ENCODE assay signal across 19 mouse cellular contexts in the genomic region with DNA sequence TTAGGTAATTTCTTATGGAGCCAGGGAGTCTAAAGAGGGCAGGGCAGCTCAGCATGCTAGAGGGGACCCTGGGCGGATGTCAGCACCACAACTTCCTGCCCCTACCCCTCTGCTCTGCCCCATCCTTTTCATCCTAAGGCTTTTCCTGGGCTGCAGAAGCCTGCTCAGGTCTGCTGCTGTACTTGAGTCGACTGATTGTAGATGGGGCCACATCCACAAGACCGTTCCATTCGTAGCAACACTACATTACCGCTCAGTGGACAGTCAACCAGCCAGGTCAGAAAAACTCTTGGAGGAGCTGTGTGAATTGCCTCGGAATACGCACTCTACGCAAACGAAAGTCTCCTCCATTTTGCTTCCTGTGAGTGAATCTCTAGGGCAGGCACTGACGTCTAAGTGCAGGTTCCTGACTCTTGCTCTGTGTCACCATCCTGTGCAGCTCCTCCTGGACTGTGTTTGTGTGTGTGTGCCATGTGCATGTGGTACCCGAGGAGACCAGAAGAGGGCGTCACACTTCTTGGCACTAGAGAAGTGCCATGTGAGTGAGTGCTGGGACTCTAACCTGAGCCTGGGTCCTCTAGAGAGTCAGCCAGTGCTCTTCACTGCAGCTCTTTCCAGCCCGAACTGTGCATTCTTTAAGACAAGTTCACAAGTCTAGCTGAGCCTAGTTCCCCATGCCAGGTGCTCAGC. TPM values are rescaled to one million over a fixed set of nuclear protein-coding genes. Genes with fewer than 3 reads are reported as not detected.
A peak's percentile ranks its signal among the peaks of the same experiment; 100 is the strongest.
DNase-seq lines count a peak whose midpoint lies in the region; ATAC-seq and TF ChIP-seq lines count a peak whose summit lies in the region.
"Had no signal": no experiment of that assay in that cellular context is flagged by ENCODE, and none has a peak within 500 bp of the region (broad histone marks: within the 10 kb centered on the region; RNA-seq: fewer than 3 reads in every experiment).

No protein-coding gene starts in this region.

- peak; percentile 25; the same call in 1 of the 2 replicates for TF ChIP-seq CTCF in lung, embryonic 14.5 days (IDR thresholded peaks at IDR 0.05; ENCODE audit: low read depth)
- no peak for TF ChIP-seq CTCF in lung, adult 2 months (IDR thresholded peaks at IDR 0.05; ENCODE audit: insufficient read depth, low read length)

- no peaks in the 10 kb centered on the region for H3K9me3 ChIP-seq in lung, embryonic 14.5 days (ENCODE audit: low read depth, low read length)
- H3K9me3 ChIP-seq: forebrain, embryonic 15.5 days; heart, embryonic 15.5 days; hindbrain, embryonic 10.5 days; intestine, embryonic 15.5 days; limb, embryonic 12.5 days; lung, embryonic 15.5 days had no signal

- no peak for TF ChIP-seq POLR2A in lung, adult 2 months (IDR thresholded peaks at IDR 0.05; ENCODE audit: borderline replicate concordance, extremely low read depth, low read depth, low read length)

- 91% methylated on average over 13 of the region's 13 CpGs for WGBS in lung, embryonic 14.5 days
- WGBS in lung, adult 2 months = 94% methylated on average over 13 of the region's 13 CpGs

- H3K27me3 ChIP-seq in lung, embryonic 14.5 days (ENCODE audit: insufficient read depth, low read length) = no peaks in the 10 kb centered on the region
- H3K27me3 ChIP-seq: forebrain, embryonic 15.5 days; heart, embryonic 15.5 days; intestine, embryonic 15.5 days; limb, embryonic 12.5 days; lung, embryonic 15.5 days had no signal

- no peak overlapping the region for H3K9ac ChIP-seq in lung, embryonic 14.5 days
- H3K9ac ChIP-seq: forebrain, embryonic 15.5 days; heart, embryonic 15.5 days; intestine, embryonic 15.5 days; limb, embryonic 12.5 days; lung, embryonic 15.5 days had no signal

- DNase-seq in CD4-positive, CD25-positive, alpha-beta regulatory T cell, adult 2 months (ENCODE audit: low read depth, low spot score) = peak; percentile 44
- DNase-seq in lung, embryonic 14.5 days = no peak
- no peak for DNase-seq in lung, adult 2 months
- DNase-seq in ES-CJ7 (ENCODE audit: low read depth, low spot score) = peak; percentile 63
- no peak for DNase-seq in adrenal gland, adult (ENCODE audit: inconsistent age in 2 of 2, low spot score in 1 of 2)
- no peak for DNase-seq in heart, adult 8-10 months (ENCODE audit: low spot score)
- DNase-seq: adrenal gland, postnatal 10 days; cerebellum, adult 18-20 months; cerebellum, postnatal 36 days; heart, adult 18-20 months; kidney, postnatal 10 days had no signal

- no peak overlapping the region for H3K4me3 ChIP-seq in lung, embryonic 14.5 days (ENCODE audit: low read depth, low read length)
- H3K4me3 ChIP-seq in lung, adult 2 months (replicated peaks; ENCODE audit: extremely low read depth, low read depth, low read length) = no peak overlapping the region
- H3K4me3 ChIP-seq: forebrain, embryonic 15.5 days; heart, embryonic 15.5 days; hindbrain, embryonic 10.5 days; intestine, embryonic 15.5 days; limb, embryonic 12.5 days; lung, embryonic 15.5 days had no signal

- H3K36me3 ChIP-seq in lung, embryonic 14.5 days (ENCODE audit: insufficient read depth) = no peaks in the 10 kb centered on the region
- H3K36me3 ChIP-seq: forebrain, embryonic 15.5 days; heart, embryonic 15.5 days; hindbrain, embryonic 10.5 days; intestine, embryonic 15.5 days; limb, embryonic 12.5 days; lung, embryonic 15.5 days had no signal

- no peak overlapping the region for H3K4me2 ChIP-seq in lung, embryonic 14.5 days
- H3K4me2 ChIP-seq: forebrain, embryonic 15.5 days; heart, embryonic 15.5 days; intestine, embryonic 15.5 days; limb, embryonic 12.5 days; lung, embryonic 15.5 days had no signal

- no peak overlapping the region for H3K27ac ChIP-seq in lung, embryonic 14.5 days (ENCODE audit: low read depth)
- H3K27ac ChIP-seq: forebrain, embryonic 15.5 days; heart, embryonic 15.5 days; hindbrain, embryonic 10.5 days; intestine, embryonic 15.5 days; limb, embryonic 12.5 days; lung, embryonic 15.5 days had no signal

- H3K4me1 ChIP-seq in lung, embryonic 14.5 days (ENCODE audit: insufficient read depth) = no peaks in the 10 kb centered on the region; the same call in 1 of the 2 replicates
- peaks cover 13% of the 10 kb centered on the region for H3K4me1 ChIP-seq in lung, adult 2 months (ENCODE audit: control insufficient read depth, insufficient read depth, low read length)
- H3K4me1 ChIP-seq: forebrain, embryonic 15.5 days; heart, embryonic 15.5 days; limb, embryonic 12.5 days had no signal

- no peak for ATAC-seq in CD4-positive, CD25-positive, alpha-beta regulatory T cell, adult 4 months
- ATAC-seq in lung, embryonic 14.5 days (ENCODE audit: insufficient read depth) = no peak
- 0 out of 2 replicates have a peak, but pooled peaks have one; percentile 38 for ATAC-seq in erythroblast, adult 5-6 weeks (replicated peaks; ENCODE audit: low FRiP score, poor library complexity, severe bottlenecking)
- ATAC-seq: forebrain, embryonic 15.5 days; intestine, embryonic 15.5 days had no signal

RNA-seq across cellular contexts. Expression of gene Xbp1, which starts 23.8 kb away (rescaled TPM):
- 10 to 100 TPM; 38.9 to 44.7 TPM for polyA plus RNA-seq in CD4-positive, CD25-positive, alpha-beta regulatory T cell, adult 4 months (2017; shearing (Covaris generic))
- 180 and 193 TPM in 2 replicates for polyA plus RNA-seq in lung, embryonic 14.5 days (2014; fragmentation: Nextera tagmentation; extraction: Ambion mirVana)
- 123 and 131 TPM in 2 replicates for polyA plus RNA-seq in lung, adult 2 months (2012; rRNA removed)
- total RNA-seq in erythroblast, adult 5-6 weeks (2015; ENCODE audit: low replicate concordance) = 68.1 and 83.8 TPM in 2 replicates
- 42.5 and 50.8 TPM in 2 replicates for total RNA-seq in erythroblast, adult 5-6 weeks (2017; ENCODE audit: low replicate concordance)
- total RNA-seq in heart, adult 8-10 months (2022) = 10 to 100 TPM; 53.5 to 76.4 (median 71.0) TPM

RNA-seq across cellular contexts. Expression of gene Ccdc117, which starts 45.3 kb away (rescaled TPM):
- 1 to 10 TPM; 2.9 to 5.2 TPM for polyA plus RNA-seq in CD4-positive, CD25-positive, alpha-beta regulatory T cell, adult 4 months (2017; shearing (Covaris generic))
- 22.4 and 24.9 TPM in 2 replicates for polyA plus RNA-seq in lung, embryonic 14.5 days (2014; fragmentation: Nextera tagmentation; extraction: Ambion mirVana)
- polyA plus RNA-seq in lung, adult 2 months (2012; rRNA removed) = 7.9 and 8.7 TPM in 2 replicates
- 2.7 and 5.6 TPM in 2 replicates for total RNA-seq in erythroblast, adult 5-6 weeks (2015; ENCODE audit: low replicate concordance)
- 9.5 and 10.4 TPM in 2 replicates for total RNA-seq in erythroblast, adult 5-6 weeks (2017; ENCODE audit: low replicate concordance)
- 10 to 100 TPM; 19.8 to 27.1 (median 22.6) TPM for total RNA-seq in heart, adult 8-10 months (2022)

RNA-seq across cellular contexts. Expression of gene Znrf3, which starts 52.1 kb away (rescaled TPM):
- polyA plus RNA-seq in CD4-positive, CD25-positive, alpha-beta regulatory T cell, adult 4 months (2017; shearing (Covaris generic)) = 10 to 100 TPM; 21.3 to 24.1 TPM
- polyA plus RNA-seq in lung, embryonic 14.5 days (2014; fragmentation: Nextera tagmentation; extraction: Ambion mirVana) = 16.8 and 18.0 TPM in 2 replicates
- polyA plus RNA-seq in lung, adult 2 months (2012; rRNA removed) = 10.8 and 14.4 TPM in 2 replicates
- total RNA-seq in erythroblast, adult 5-6 weeks (2015; ENCODE audit: low replicate concordance) = 0.96 TPM in 1 of 2 replicates, not detected in the other
- 0.14 and 0.34 TPM in 2 replicates for total RNA-seq in erythroblast, adult 5-6 weeks (2017; ENCODE audit: low replicate concordance)
- 1 to 10 TPM; 6.2 to 8.4 (median 7.7) TPM for total RNA-seq in heart, adult 8-10 months (2022)

Comparison
In these comparisons a context has a peak if more than half of its experiments do, and no peak if none do; other contexts are left out.
1. DNase-seq: peak in CD4-positive, CD25-positive, alpha-beta regulatory T cell, adult 2 months (single experiment) and ES-CJ7 (single experiment); none in lung, embryonic 14.5 days (single experiment), lung, adult 2 months (single experiment), adrenal gland, adult (0 of 2) and heart, adult 8-10 months (single experiment).